ENCODE assay signal across 8 mouse cellular contexts in the genomic region with DNA sequence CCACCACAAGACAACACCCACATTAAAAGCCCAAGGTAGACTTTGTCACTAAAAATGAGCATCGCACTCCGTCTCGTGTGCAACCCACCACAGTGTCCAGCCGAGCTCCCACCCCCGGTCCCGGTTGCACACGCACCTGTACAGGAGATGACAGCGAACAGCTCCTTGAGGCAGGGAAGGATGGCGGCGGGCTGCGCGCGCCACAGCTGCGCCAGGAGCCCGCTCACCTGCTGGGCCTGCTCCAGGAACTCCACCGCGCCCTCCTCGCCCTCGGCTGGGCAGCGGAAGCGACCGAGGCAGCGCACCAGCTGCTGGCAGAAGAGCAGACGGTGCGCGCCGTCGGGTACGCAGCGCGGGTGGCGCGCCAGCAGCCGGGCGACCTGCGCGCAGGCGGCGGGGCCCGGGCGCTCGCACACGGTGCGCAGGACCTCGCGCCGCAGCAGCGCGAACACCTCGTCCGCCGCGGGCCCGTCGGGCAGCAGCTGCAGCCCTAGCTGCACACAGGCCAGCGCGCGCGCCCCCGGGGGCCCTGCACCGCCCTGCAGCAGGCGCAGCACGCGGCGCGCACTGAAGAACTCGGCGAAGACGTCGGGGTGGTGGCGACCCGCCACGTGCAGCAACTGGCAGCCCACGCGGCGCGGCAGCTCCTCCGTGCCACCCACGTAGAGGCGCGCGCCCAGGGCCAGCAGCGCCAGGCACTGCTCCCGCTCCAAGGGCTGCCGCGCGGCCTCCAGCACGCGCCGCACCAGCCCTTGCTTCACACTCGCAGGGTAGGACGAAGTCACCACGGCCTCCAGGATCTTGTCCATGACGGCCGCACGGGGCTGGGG. TPM values are rescaled to one million over a fixed set of nuclear protein-coding genes. Genes with fewer than 3 reads are reported as not detected.
A peak's percentile ranks its signal among the peaks of the same experiment; 100 is the strongest.
DNase-seq lines count a peak whose midpoint lies in the region; ATAC-seq and TF ChIP-seq lines count a peak whose summit lies in the region.

No protein-coding gene starts in this region.

- H3K36me3 ChIP-seq in embryonic facial prominence, embryonic 12.5 days: no peaks in the 10 kb centered on the region
- H3K36me3 ChIP-seq in hindbrain, embryonic 14.5 days (replicated peaks; ENCODE audit: control insufficient read depth, insufficient read depth): peaks cover 17% of the 10 kb centered on the region; the same call in 1 of the 2 replicates
- 0 out of 2 replicates have a peak, but pooled peaks cover 5% of the 10 kb centered on the region for H3K36me3 ChIP-seq in midbrain, embryonic 12.5 days

- no peak for TF ChIP-seq POLR2A in cerebellum, adult 2 months (IDR thresholded peaks at IDR 0.05; ENCODE audit: borderline replicate concordance, insufficient read depth, low read length)

- H3K4me2 ChIP-seq in embryonic facial prominence, embryonic 12.5 days (replicated peaks): peak overlapping the region; percentile 61
- peak overlapping the region; percentile 51 for H3K4me2 ChIP-seq in hindbrain, embryonic 14.5 days (replicated peaks)
- peak overlapping the region; percentile 46 for H3K4me2 ChIP-seq in midbrain, embryonic 12.5 days (replicated peaks)

- TF ChIP-seq CTCF in cerebellum, adult 2 months (IDR thresholded peaks at IDR 0.05; ENCODE audit: borderline replicate concordance, insufficient read depth, low read depth, low read length): no peak

- WGBS in embryonic facial prominence, embryonic 12.5 days: 10% methylated on average over 93 of the region's 96 CpGs
- WGBS in hindbrain, embryonic 14.5 days: 14% methylated on average over 89 of the region's 96 CpGs
- WGBS in midbrain, embryonic 12.5 days: 16% methylated on average over 76 of the region's 96 CpGs
- WGBS in cerebellum, adult 2 months: 53% methylated on average over 96 of the region's 96 CpGs

- 0 out of 2 replicates have a peak overlapping the region, but pooled peaks have one; percentile 10 for H3K9ac ChIP-seq in embryonic facial prominence, embryonic 12.5 days
- H3K9ac ChIP-seq in hindbrain, embryonic 14.5 days: no peak overlapping the region
- no peak overlapping the region for H3K9ac ChIP-seq in midbrain, embryonic 12.5 days (replicated peaks)

- H3K4me3 ChIP-seq in embryonic facial prominence, embryonic 12.5 days: peak overlapping the region; percentile 39
- peak overlapping the region; percentile 28 for H3K4me3 ChIP-seq in hindbrain, embryonic 14.5 days (replicated peaks; ENCODE audit: low read length)
- peak overlapping the region; percentile 34 for H3K4me3 ChIP-seq in midbrain, embryonic 12.5 days
- no peak overlapping the region for H3K4me3 ChIP-seq in cerebellum, adult 2 months (replicated peaks; ENCODE audit: insufficient read depth, low read depth, low read length)

- ATAC-seq in embryonic facial prominence, embryonic 12.5 days (ENCODE audit: insufficient number of reproducible peaks, insufficient read depth, low FRiP score, low TSS enrichment): no peak
- ATAC-seq in hindbrain, embryonic 14.5 days (ENCODE audit: low FRiP score): peak; percentile 21; the same call in 1 of the 2 replicates
- peak; percentile 60; the same call in 1 of the 2 replicates for ATAC-seq in midbrain, embryonic 12.5 days (ENCODE audit: low FRiP score, low read depth)

- H3K9me3 ChIP-seq in embryonic facial prominence, embryonic 12.5 days: no peaks in the 10 kb centered on the region
- no peaks in the 10 kb centered on the region for H3K9me3 ChIP-seq in hindbrain, embryonic 14.5 days (ENCODE audit: control insufficient read depth, low read length)
- no peaks in the 10 kb centered on the region for H3K9me3 ChIP-seq in midbrain, embryonic 12.5 days

- no peak overlapping the region for H3K27ac ChIP-seq in embryonic facial prominence, embryonic 12.5 days
- H3K27ac ChIP-seq in hindbrain, embryonic 14.5 days: no peak overlapping the region
- no peak overlapping the region for H3K27ac ChIP-seq in midbrain, embryonic 12.5 days (replicated peaks)
- H3K27ac ChIP-seq in cerebellum, adult 2 months (ENCODE audit: insufficient read depth, low read length): no peak overlapping the region

- peaks cover 16% of the 10 kb centered on the region for H3K4me1 ChIP-seq in embryonic facial prominence, embryonic 12.5 days
- H3K4me1 ChIP-seq in hindbrain, embryonic 14.5 days (replicated peaks; ENCODE audit: control insufficient read depth, insufficient read depth, low read length): no peaks in the 10 kb centered on the region; the same call in 1 of the 2 replicates
- peaks cover 14% of the 10 kb centered on the region for H3K4me1 ChIP-seq in midbrain, embryonic 12.5 days
- H3K4me1 ChIP-seq in cerebellum, adult 2 months (ENCODE audit: control insufficient read depth, insufficient read depth, low read length): peaks cover 23% of the 10 kb centered on the region

- H3K27me3 ChIP-seq in embryonic facial prominence, embryonic 12.5 days: peaks cover 36% of the 10 kb centered on the region
- H3K27me3 ChIP-seq in hindbrain, embryonic 14.5 days (ENCODE audit: control insufficient read depth, insufficient read depth, low read length): peaks cover 36% of the 10 kb centered on the region
- peaks cover 42% of the 10 kb centered on the region for H3K27me3 ChIP-seq in midbrain, embryonic 12.5 days
- H3K27me3 ChIP-seq in cerebellum, adult 2 months (ENCODE audit: control insufficient read depth, insufficient read depth, low read length): no peaks in the 10 kb centered on the region

- peak; percentile 40 to 52 for DNase-seq in layer of hippocampus, adult 18-20 months (ENCODE audit: low spot score in 2 of 2)
- no peak for DNase-seq in layer of hippocampus, postnatal 25 days (ENCODE audit: extremely low spot score in 1 of 2, low spot score in 1 of 2)
- no peak for DNase-seq in hindbrain, embryonic 14.5 days (ENCODE audit: low spot score)
- peak; percentile 65 for DNase-seq in testis, postnatal 10 days (ENCODE audit: low spot score)
- no peak for DNase-seq in urinary bladder, postnatal 10 days (ENCODE audit: low spot score)
- no peak for DNase-seq in cerebellum, adult 2 months

RNA-seq across cellular contexts. Expression of gene Usp35, which starts 6.4 kb away (rescaled TPM):
- total RNA-seq in layer of hippocampus, adult 18-20 months (2021): 10 to 100 TPM; 14.7 to 16.2 TPM
- total RNA-seq in layer of hippocampus, postnatal 25 days (2021): 10 to 100 TPM; 11.5 to 14.0 TPM
- polyA plus RNA-seq in embryonic facial prominence, embryonic 12.5 days (2016; fragmentation: Nextera tagmentation; extraction: Ambion mirVana): 3.0 and 4.6 TPM in 2 replicates
- 3.8 and 4.1 TPM in 2 replicates for polyA plus RNA-seq in hindbrain, embryonic 14.5 days (2014; fragmentation: Nextera tagmentation; extraction: Ambion mirVana)
- polyA plus RNA-seq in midbrain, embryonic 12.5 days (2016; fragmentation: Nextera tagmentation; extraction: Ambion mirVana): 3.2 and 4.1 TPM in 2 replicates
- 19.1 and 21.7 TPM in 2 replicates for polyA plus RNA-seq in cerebellum, adult 2 months (2012; rRNA removed)

RNA-seq across cellular contexts. Expression of gene Kctd21, which starts 6.8 kb away (rescaled TPM):
- total RNA-seq in layer of hippocampus, adult 18-20 months (2021): 10 to 100 TPM; 15.0 to 16.0 TPM
- 10 to 100 TPM; 10.5 to 14.8 TPM for total RNA-seq in layer of hippocampus, postnatal 25 days (2021)
- polyA plus RNA-seq in embryonic facial prominence, embryonic 12.5 days (2016; fragmentation: Nextera tagmentation; extraction: Ambion mirVana): 4.0 and 5.8 TPM in 2 replicates
- polyA plus RNA-seq in hindbrain, embryonic 14.5 days (2014; fragmentation: Nextera tagmentation; extraction: Ambion mirVana): 7.1 and 9.3 TPM in 2 replicates
- 5.1 and 7.1 TPM in 2 replicates for polyA plus RNA-seq in midbrain, embryonic 12.5 days (2016; fragmentation: Nextera tagmentation; extraction: Ambion mirVana)
- polyA plus RNA-seq in cerebellum, adult 2 months (2012; rRNA removed): 18.4 and 18.9 TPM in 2 replicates

RNA-seq across cellular contexts. Expression of gene Alg8, which starts 46.0 kb away (rescaled TPM):
- 10 to 100 TPM; 10.6 to 10.8 TPM for total RNA-seq in layer of hippocampus, adult 18-20 months (2021)
- total RNA-seq in layer of hippocampus, postnatal 25 days (2021): 10 to 100 TPM; 10.7 to 11.1 TPM
- 36.9 and 40.6 TPM in 2 replicates for polyA plus RNA-seq in embryonic facial prominence, embryonic 12.5 days (2016; fragmentation: Nextera tagmentation; extraction: Ambion mirVana)
- 10.4 and 11.1 TPM in 2 replicates for polyA plus RNA-seq in hindbrain, embryonic 14.5 days (2014; fragmentation: Nextera tagmentation; extraction: Ambion mirVana)
- 29.8 and 31.1 TPM in 2 replicates for polyA plus RNA-seq in midbrain, embryonic 12.5 days (2016; fragmentation: Nextera tagmentation; extraction: Ambion mirVana)
- 10.1 and 11.1 TPM in 2 replicates for polyA plus RNA-seq in cerebellum, adult 2 months (2012; rRNA removed)

Comparison
In these comparisons a context has a peak if more than half of its experiments do, and no peak if none do; other contexts are left out.
1. DNase-seq: peak in layer of hippocampus, adult 18-20 months (2 of 2) and testis, postnatal 10 days (single experiment); none in layer of hippocampus, postnatal 25 days (0 of 2), hindbrain, embryonic 14.5 days (single experiment), urinary bladder, postnatal 10 days (single experiment) and cerebellum, adult 2 months (0 of 2).
2. Peak in every context shown above with its lines, with median percentiles within 50 percentile points of each other: H3K4me2 ChIP-seq.